Mouse (Mus musculus) spleen, adult 12 weeks (tissue): ENCODE measurements at regions not wholly inside any gene's neighbourhood (a gene's known extent, or its start where the extent isn't known, plus 50 kb on each side); places are given as distances from the start of the nearest gene placed in this dataset.
"Not testable (repeated sequence)": the region's sequence is repeated elsewhere in the genome, so short reads cannot be mapped to it uniquely, and the experiment has no call there.

Experiments
- DNase-seq: peaks from one replicate; pipeline ENCODE4 v3.0.0; 2022; ENCODE audit warnings: low spot score

DNA sequence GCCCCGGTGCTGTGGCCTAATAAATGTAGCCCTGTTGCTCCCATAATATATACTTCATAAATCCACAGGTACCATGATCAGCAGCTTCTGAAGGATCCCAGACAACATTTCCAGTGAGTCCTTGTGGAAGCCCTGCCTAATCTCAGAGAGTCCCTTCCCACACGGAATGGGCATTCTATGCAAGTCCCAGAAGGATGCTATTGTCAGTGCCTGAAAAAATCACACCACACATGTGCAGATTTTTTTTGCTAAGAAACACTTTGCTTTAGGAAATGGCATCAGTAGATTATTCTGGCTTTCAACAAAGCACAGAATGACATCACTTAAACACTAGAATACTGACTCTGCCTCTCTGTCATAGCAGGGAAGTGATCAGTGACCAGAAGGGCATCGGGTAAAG, 456.6 kb upstream of the Cdh5 start:
- no peak for DNase-seq

DNA sequence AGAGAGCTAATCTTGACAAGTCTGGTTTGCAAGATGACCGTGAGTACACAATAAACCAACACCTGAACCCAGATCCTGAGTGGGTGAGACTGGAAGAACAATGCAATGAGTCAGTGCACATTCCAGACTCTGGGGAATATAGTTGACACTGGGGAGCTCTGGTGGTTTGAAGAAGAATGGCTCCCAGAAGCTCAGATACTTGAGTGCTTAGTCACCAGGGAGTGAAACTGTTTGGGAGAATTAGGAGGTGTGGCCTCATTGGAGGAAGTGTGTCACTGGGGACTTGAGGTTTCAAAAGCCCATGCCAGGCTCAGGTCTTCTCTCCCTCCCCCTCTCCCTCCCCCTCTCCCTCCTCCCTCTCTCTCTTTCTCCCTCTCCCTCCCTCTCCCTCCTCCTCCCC, 436.6 kb upstream of the Cdh5 start:
- DNase-seq: no peak

- DNase-seq: not testable (repeated sequence)
These were observed 415.2 kb upstream of the Cdh5 start for GRCm38 (mm10) chr8:103686233-103686632.

DNA sequence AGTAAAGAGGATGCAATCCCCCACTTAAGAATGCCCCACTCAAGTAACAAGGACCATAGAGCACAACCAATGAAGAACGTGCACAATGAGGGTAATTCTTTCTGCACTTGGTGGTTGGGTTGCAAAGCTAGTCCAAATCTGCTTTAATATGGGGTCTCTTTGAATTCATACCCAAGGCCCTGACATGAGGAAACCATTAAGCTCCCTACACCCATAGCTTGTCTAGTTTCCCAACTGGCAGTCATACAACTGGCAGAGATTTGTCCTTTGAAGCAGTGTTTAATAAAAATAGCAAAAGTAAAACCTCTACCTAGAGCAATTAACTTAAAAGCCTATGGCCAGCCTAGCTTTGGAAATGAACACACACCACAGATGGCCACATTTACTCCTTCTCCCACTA, 411.0 kb upstream of the Cdh5 start:
- DNase-seq: no peak

GRCm38 (mm10) chr8:103693531-103693930, 407.9 kb upstream of the Cdh5 start:
- no peak for DNase-seq

DNA sequence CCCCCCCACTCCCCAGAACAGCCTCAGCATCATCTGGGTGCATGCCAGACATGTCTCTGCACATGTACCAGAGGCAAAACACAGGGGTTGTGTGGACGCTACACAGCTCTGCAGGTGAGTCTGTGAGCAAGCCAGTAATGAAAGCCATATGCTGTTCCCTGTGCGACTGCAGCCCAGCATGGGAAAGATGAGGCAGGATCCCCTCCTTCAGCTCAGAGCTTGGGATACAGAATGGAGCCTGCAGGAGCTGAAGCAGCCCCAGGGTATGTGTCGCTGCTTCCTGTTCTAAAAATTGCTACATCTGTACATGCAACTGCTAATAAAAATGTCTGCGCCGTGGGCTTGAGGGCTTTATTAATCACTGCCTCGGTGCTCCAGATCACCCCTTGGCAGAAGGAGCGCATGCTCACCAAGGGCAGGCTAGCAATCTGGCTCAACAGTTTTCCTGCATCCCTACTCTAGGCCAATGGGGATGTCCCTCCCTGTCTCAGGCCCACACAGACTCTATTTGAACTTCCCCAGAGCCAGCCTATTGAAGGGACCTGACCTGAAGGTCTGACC, 407.0 kb upstream of the Cdh5 start:
- no peak for DNase-seq

- no peak for DNase-seq
These were observed 402.4 kb upstream of the Cdh5 start for GRCm38 (mm10) chr8:103699016-103699520.

GRCm38 (mm10) chr8:103702236-103702635, 399.2 kb upstream of the Cdh5 start:
- no peak for DNase-seq

DNA sequence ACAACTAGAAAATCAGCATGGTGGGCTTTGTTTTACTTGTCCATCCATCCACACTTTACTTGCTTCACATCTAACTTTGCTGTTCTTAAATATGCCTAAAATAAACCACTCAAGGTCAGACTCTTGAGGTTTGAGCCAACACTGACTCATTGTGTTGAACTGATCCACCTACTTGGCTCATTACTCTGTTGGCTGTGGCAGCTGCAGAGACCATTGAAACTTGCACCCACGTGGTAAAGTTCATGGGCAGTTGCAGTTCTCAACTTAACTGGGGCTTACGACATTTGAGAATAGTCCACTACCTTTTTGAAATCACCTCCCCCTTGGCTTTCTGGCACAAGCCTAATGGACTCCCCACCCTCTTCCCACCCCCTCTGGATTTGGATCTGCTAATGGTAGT, 395.3 kb upstream of the Cdh5 start:
- DNase-seq: no peak

- DNase-seq: not testable (repeated sequence)
These were observed 390.6 kb upstream of the Cdh5 start for GRCm38 (mm10) chr8:103710871-103711270.

GRCm38 (mm10) chr8:103717723-103718122, 383.7 kb upstream of the Cdh5 start:
- no peak for DNase-seq

DNA sequence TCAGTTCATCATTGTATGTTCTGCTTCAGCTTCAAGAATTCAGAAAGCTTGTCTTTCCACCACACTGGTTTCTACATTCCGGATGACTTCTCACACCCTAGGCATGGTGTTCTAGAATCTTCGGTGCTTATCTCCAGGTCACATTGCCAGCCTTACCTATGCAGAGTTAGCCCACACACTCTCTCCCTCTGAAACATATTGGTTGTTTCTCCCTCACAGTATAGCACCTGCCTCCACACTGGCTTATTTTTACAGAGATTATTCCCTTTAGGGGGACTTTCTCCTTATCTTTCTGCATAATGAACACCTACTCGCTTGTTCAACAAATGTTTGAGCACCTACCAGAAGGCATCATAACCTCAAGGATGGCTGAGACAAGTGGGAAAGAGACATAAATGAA, 368.0 kb upstream of the Cdh5 start:
- no peak for DNase-seq

DNA sequence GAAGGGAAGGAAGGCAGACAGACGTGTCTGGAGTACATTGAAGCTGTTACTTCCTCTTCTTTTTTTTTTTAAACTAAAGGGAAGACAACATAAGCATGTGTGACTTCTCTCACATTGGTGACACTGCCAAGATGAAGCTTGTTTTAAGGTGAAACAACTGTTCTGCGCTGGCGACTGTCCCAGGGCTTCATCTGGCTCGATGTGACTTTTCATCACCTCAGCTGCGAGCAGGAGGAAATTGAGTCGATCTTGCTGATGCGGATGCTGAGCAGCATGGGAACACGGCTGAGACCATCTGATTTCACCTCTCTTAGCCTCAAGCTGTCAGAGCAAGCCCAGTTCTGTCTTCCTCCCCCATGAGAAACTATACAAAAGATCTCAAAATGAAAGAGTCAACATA, 363.1 kb upstream of the Cdh5 start:
- DNase-seq: no peak

- DNase-seq: no peak
These were observed 360.0 kb upstream of the Cdh5 start for GRCm38 (mm10) chr8:103741395-103741794.

DNA sequence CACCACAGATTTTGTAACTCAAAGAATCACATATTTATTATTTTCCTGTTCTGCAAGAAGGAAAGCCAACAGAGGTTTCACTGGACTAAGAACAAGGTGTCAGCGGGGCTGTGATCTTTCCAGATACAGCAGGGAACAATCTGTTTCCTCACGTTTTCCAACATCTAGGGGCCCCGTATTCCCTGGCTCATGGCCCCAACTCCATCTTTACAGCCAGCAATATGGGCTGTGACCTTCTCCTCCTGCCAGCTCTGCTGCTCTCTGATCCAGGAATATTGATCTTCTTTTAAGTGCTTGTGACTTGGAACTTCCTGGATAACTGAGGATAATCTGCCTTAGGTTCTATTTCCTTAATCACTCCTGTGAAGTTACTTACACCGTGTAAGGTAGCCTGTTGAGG, 352.7 kb upstream of the Cdh5 start:
- no peak for DNase-seq

DNA sequence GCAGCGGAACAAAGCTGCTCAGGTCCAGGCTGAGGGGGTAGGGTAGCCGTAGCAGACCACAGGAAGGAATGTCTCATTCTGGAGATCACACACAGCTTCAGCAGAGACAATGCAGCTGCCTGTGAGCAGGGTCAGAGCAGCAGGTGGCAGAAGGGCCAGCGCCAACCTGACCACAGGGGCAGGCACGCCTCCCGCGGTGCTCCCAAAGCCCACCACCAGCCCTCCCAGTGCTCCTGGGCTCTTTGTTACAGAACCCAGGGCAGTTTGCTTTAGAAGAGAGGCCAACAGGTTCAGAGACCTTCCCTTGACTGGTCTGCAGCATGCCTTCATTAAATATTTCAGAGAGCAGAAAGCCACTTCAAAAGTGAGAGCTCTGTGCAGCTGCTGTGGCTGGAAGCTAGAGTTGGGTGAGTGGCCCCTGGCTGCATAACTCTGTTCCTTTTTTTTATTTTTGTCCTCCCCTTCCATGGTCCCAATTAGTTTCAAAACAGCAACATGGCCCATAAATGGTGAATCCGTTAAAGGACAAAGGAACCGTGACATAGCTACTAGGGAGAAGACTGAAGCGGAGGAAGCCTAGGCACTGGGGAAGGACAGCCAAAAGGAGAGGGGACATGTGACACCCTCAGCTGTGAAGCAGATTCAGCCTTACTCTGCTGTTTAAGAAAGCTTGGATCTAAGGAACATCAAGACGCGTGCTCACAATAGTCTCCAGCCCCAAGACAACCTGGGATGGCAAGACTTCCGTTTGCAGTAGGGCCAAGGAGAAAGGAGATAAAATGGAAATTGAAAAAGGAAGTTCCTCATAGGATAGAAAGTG, 350.9 kb upstream of the Cdh5 start:
- DNase-seq: no peak

GRCm38 (mm10) chr8:103751161-103751560, 350.3 kb upstream of the Cdh5 start:
- DNase-seq: no peak

DNA sequence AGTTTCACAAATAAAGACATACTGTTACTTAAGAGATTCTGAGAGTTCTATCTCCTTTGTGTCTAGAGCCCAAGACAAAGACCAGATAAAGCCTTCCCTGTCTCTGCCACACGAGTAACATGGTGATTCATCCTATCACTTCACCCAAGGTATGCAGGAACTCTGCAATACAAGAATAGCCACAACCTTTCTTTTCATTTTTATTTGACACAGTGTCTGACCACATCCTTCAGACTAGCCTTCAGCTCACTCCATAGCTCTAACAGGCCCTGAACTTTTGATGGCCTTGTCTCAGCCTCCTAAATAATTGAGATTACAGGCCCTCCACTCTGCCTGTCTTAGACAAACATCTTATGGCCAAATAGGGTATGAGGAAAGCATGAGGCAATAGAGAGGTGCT, 337.6 kb upstream of the Cdh5 start:
- no peak for DNase-seq

DNA sequence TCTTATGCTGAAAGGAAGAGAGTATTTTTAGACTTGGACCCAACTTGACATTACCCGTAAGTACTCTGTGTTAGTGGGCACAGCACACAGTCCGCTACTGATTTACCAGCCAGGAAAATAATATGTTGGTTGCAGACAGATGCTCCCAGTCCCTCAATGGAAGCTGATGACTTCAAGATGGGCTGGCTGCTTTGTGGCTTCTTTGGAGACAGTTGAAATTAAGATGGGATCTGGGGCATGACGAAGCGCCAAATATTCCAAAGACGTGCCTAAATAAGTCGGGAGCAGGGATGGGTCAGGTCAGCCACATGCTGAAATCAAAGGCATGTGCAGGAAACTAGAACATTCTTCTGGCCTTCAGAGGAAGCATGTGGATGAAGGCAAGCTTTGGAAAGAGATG, 321.8 kb upstream of the Cdh5 start:
- DNase-seq: no peak

- DNase-seq: no peak
These were observed 313.1 kb upstream of the Cdh5 start for GRCm38 (mm10) chr8:103788308-103788707.

DNA sequence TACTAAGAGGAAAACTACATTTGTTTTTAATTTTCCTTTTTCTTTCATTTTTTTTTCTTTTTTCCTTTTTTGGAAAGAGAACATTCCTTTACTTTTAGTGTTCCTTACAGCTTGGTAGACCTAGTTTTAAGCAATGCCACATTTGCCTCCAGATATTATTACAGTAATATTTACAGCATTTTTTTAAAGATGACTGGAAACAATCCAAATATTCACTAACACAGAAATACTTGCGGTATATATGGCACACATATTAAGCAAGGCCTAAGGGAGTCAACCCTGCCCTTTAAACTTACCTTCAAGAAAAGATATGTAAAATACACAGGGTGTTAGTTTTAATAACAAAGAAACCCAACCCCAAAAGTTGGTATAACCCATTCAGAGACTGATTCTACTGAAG, 308.1 kb upstream of the Cdh5 start:
- DNase-seq: no peak

DNA sequence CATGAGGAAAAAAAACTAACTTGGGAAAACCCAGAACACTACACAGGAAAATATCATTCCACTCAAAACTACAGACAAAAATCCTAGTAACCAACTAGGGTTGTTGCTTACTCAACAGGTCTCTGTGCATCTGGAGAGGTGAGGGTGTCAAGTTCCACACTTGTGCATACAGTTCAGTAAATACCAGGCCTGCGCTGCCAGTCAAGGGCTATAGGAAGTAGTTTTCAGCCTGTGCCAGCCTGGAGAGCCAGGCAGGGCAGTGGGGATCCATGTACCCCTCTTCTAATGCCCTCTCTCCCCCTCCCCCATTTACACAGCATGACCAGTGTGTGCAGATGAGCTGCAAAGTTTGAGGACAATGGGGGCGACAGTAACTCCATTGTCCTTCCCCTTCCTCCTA, 302.8 kb upstream of the Cdh5 start:
- not testable (repeated sequence) for DNase-seq

GRCm38 (mm10) chr8:103808171-103808570, 293.3 kb upstream of the Cdh5 start:
- no peak for DNase-seq

GRCm38 (mm10) chr8:103808580-103808979, 292.8 kb upstream of the Cdh5 start:
- DNase-seq: no peak
